Comparison of ENCODE assay signal across 8 mouse cellular contexts in genomic region chr4:82464051-82464632, GRCm38 (mm10).
DNase-seq lines count a peak whose midpoint lies in the region; ATAC-seq and TF ChIP-seq lines count a peak whose summit lies in the region.

No protein-coding gene starts in this region.

- no peaks in the 10 kb centered on the region for H3K36me3 ChIP-seq in forebrain, embryonic 14.5 days (ENCODE audit: control insufficient read depth, insufficient read depth, low read length)
- no peaks in the 10 kb centered on the region for H3K36me3 ChIP-seq in midbrain, embryonic 15.5 days (replicated peaks)

- H3K27ac ChIP-seq in forebrain, embryonic 14.5 days (ENCODE audit: low read depth, low read length): peak overlapping the region; percentile 60
- 0 out of 2 replicates have a peak overlapping the region, but pooled peaks have one; percentile 13 for H3K27ac ChIP-seq in midbrain, embryonic 15.5 days

- peaks cover 28% of the 10 kb centered on the region for H3K4me1 ChIP-seq in lung, adult 2 months (ENCODE audit: control insufficient read depth, insufficient read depth, low read length)
- H3K4me1 ChIP-seq in forebrain, embryonic 14.5 days (ENCODE audit: control insufficient read depth, insufficient read depth, low read length): peaks cover 55% of the 10 kb centered on the region
- peaks cover 16% of the 10 kb centered on the region for H3K4me1 ChIP-seq in midbrain, embryonic 15.5 days

- DNase-seq in lung, adult 18-20 months: peak; percentile 67 to 77
- DNase-seq in lung, adult 2 months: no peak
- DNase-seq in forebrain, embryonic 14.5 days (ENCODE audit: low spot score): peak; percentile 83
- DNase-seq in heart, postnatal 25 days (ENCODE audit: low spot score): peak; percentile 48
- peak; percentile 32 for DNase-seq in large intestine, adult 2 months (ENCODE audit: low read depth, low spot score)
- DNase-seq in urinary bladder, adult 2 months (ENCODE audit: low spot score): no peak

- intact Hi-C loops in heart, postnatal 25 days (cut with DNase I): no loop called here

- no peak for TF ChIP-seq POLR2A in lung, adult 2 months (IDR thresholded peaks at IDR 0.05; ENCODE audit: borderline replicate concordance, extremely low read depth, low read depth, low read length)

- no peaks in the 10 kb centered on the region for H3K27me3 ChIP-seq in forebrain, embryonic 14.5 days (replicated peaks; ENCODE audit: control insufficient read depth, insufficient read depth, low read length)
- no peaks in the 10 kb centered on the region for H3K27me3 ChIP-seq in midbrain, embryonic 15.5 days (replicated peaks)

- WGBS in lung, adult 2 months: 45% methylated on average over 8 of the region's 8 CpGs
- 32% methylated on average over 8 of the region's 8 CpGs for WGBS in forebrain, embryonic 14.5 days
- WGBS in large intestine, adult 2 months: 25% methylated on average over 8 of the region's 8 CpGs
- WGBS in midbrain, embryonic 15.5 days: 49% methylated on average over 8 of the region's 8 CpGs

- no peak for TF ChIP-seq CTCF in lung, adult 2 months (IDR thresholded peaks at IDR 0.05; ENCODE audit: insufficient read depth, low read length)

- ATAC-seq in forebrain, embryonic 14.5 days: peak; percentile 79
- peak; percentile 58 for ATAC-seq in midbrain, embryonic 15.5 days (replicated peaks)
- ATAC-seq in megakaryocyte, adult 5-6 weeks (ENCODE audit: poor library complexity, severe bottlenecking): no peak

- H3K4me2 ChIP-seq in forebrain, embryonic 14.5 days (ENCODE audit: low read length): peak overlapping the region; percentile 21; the same call in 1 of the 2 replicates
- H3K4me2 ChIP-seq in midbrain, embryonic 15.5 days: no peak overlapping the region

- no peak overlapping the region for H3K4me3 ChIP-seq in lung, adult 2 months (replicated peaks; ENCODE audit: extremely low read depth, low read depth, low read length)
- H3K4me3 ChIP-seq in forebrain, embryonic 14.5 days (ENCODE audit: low read depth, low read length): no peak overlapping the region
- H3K4me3 ChIP-seq in midbrain, embryonic 15.5 days: no peak overlapping the region

- H3K9me3 ChIP-seq in forebrain, embryonic 14.5 days (replicated peaks; ENCODE audit: control insufficient read depth, low read length): no peaks in the 10 kb centered on the region
- no peaks in the 10 kb centered on the region for H3K9me3 ChIP-seq in midbrain, embryonic 15.5 days

- H3K9ac ChIP-seq in forebrain, embryonic 14.5 days (ENCODE audit: low read length): no peak overlapping the region
- no peak overlapping the region for H3K9ac ChIP-seq in midbrain, embryonic 15.5 days

Comparison
In these comparisons a context has a peak if more than half of its experiments do, and no peak if none do; other contexts are left out.
1. DNase-seq: peak in lung, adult 18-20 months (2 of 2), forebrain, embryonic 14.5 days (single experiment), heart, postnatal 25 days (single experiment) and large intestine, adult 2 months (single experiment); none in lung, adult 2 months (single experiment) and urinary bladder, adult 2 months (single experiment).